Mouse (Mus musculus): Measurements from ENCODE around the gene 1700020N01Rik. TPM values are rescaled to one million over a fixed set of nuclear protein-coding genes. Genes with fewer than 3 reads are reported as not detected.

1700020N01Rik gene
- not detected for polyA plus RNA-seq (2014; fragmentation: Illumina TruSeq; extraction: RNeasy Lipid Tissue Mini Kit (QIAGEN cat#74804); ENCODE audit: low read depth, low replicate concordance)

GRCm38 (mm10) chr10:21592896-21593380 lies at the start of gene 1700020N01Rik:
Gene 1700020N01Rik (plus strand): TSS chr10:21593145.

Other genes starting within 250 kb of the 1700020N01Rik start
- 189 TPM for gene Aldh8a1, start 215.9 kb upstream of the 1700020N01Rik start, polyA plus RNA-seq (2014; fragmentation: Illumina TruSeq; extraction: RNeasy Lipid Tissue Mini Kit (QIAGEN cat#74804); ENCODE audit: low read depth, low replicate concordance)